Comparison of ENCODE assay signal across 7 mouse cellular contexts in genomic region chr11:119354798-119355442, GRCm38 (mm10). TPM values are rescaled to one million over a fixed set of nuclear protein-coding genes. Genes with fewer than 3 reads are reported as not detected.
DNase-seq lines count a peak whose midpoint lies in the region; ATAC-seq and TF ChIP-seq lines count a peak whose summit lies in the region.

No protein-coding gene starts in this region.

- dilution Hi-C loops in CH12.LX (cut with MboI; ENCODE audit: extremely low pct_ligation_motif_present, extremely low pct_unique_long_range_greater_than_20kb, low sequenced_read_pairs): no loop called here

- no peak for TF ChIP-seq POLR2A in CH12.LX (IDR thresholded peaks at IDR 0.05; ENCODE audit: low read depth, low read length)
- TF ChIP-seq POLR2A in kidney, adult 2 months (IDR thresholded peaks at IDR 0.05; ENCODE audit: low read depth, low read length): no peak
- TF ChIP-seq POLR2A in olfactory bulb, adult 2 months (IDR thresholded peaks at IDR 0.05; ENCODE audit: insufficient read depth, low read depth, low read length): no peak

- no peak overlapping the region for H3K27ac ChIP-seq in CH12.LX (ENCODE audit: insufficient read depth, low read depth)
- peak overlapping the region; percentile 61 for H3K27ac ChIP-seq in kidney, adult 2 months (ENCODE audit: insufficient read depth, low read depth, low read length)
- H3K27ac ChIP-seq in lung, embryonic 15.5 days: peak overlapping the region; percentile 90
- peak overlapping the region; percentile 42; the same call in 1 of the 2 replicates for H3K27ac ChIP-seq in olfactory bulb, adult 2 months (ENCODE audit: insufficient read depth, low read depth, low read length)

- TF ChIP-seq RAD21 in CH12.LX (IDR thresholded peaks at IDR 0.05; ENCODE audit: low read depth, low read length): no peak

- no peaks in the 10 kb centered on the region for H3K9me3 ChIP-seq in CH12.LX (replicated peaks; ENCODE audit: low read length)
- no peaks in the 10 kb centered on the region for H3K9me3 ChIP-seq in lung, embryonic 15.5 days

- H3K4me2 ChIP-seq in CH12.LX (ENCODE audit: insufficient read depth, low read depth, poor library complexity, severe bottlenecking): peak overlapping the region; percentile 67
- H3K4me2 ChIP-seq in lung, embryonic 15.5 days: peak overlapping the region; percentile 93

- no peak for TF ChIP-seq CTCF in CH12.LX (conservative IDR thresholded peaks at IDR 0.05 in 1 of 2, IDR thresholded peaks at IDR 0.05 in 1 of 2; ENCODE audit: low read depth in 2 of 2, low read length in 2 of 2)
- TF ChIP-seq CTCF in kidney, adult 2 months (conservative IDR thresholded peaks at IDR 0.05; ENCODE audit: insufficient read depth, insufficient read length, low read depth, low read length): no peak
- TF ChIP-seq CTCF in olfactory bulb, adult 2 months (IDR thresholded peaks at IDR 0.05; ENCODE audit: insufficient read depth, low read depth, low read length): no peak

- no peak for ATAC-seq in lung, embryonic 15.5 days (ENCODE audit: borderline replicate concordance, extremely low read depth, low FRiP score, low TSS enrichment)

- WGBS in kidney, adult 2 months: 4% methylated on average over 23 of the region's 23 CpGs
- 3% methylated on average over 23 of the region's 23 CpGs for WGBS in lung, embryonic 15.5 days
- WGBS in olfactory bulb, adult 2 months: 12% methylated on average over 23 of the region's 23 CpGs

- H3K36me3 ChIP-seq in CH12.LX (replicated peaks in 1 of 2; ENCODE audit: control insufficient read depth in 1 of 2, insufficient read depth in 1 of 2, low read length in 1 of 2): peaks cover 18 to 50% of the 10 kb centered on the region in 2 experiments
- H3K36me3 ChIP-seq in kidney, adult 2 months (ENCODE audit: control insufficient read depth, insufficient read depth, low read length): no peaks in the 10 kb centered on the region
- peaks cover 5% of the 10 kb centered on the region; the same call in 1 of the 2 replicates for H3K36me3 ChIP-seq in lung, embryonic 15.5 days

- 0 out of 2 replicates have a peak, but pooled peaks have one; percentile 30 for TF ChIP-seq EP300 in CH12.LX (IDR thresholded peaks at IDR 0.05; ENCODE audit: low read length)

- H3K9ac ChIP-seq in CH12.LX (ENCODE audit: insufficient read depth, low read depth): peak overlapping the region; percentile 84
- peak overlapping the region; percentile 58 for H3K9ac ChIP-seq in lung, embryonic 15.5 days

- H3K4me1 ChIP-seq in CH12.LX (ENCODE audit: control insufficient read depth in 1 of 2, insufficient read depth in 2 of 2): peaks cover 16 to 24% of the 10 kb centered on the region in 2 experiments
- peaks cover 5% of the 10 kb centered on the region; the same call in 1 of the 2 replicates for H3K4me1 ChIP-seq in kidney, adult 2 months (ENCODE audit: control insufficient read depth, insufficient read depth, low read length)
- peaks cover 20% of the 10 kb centered on the region for H3K4me1 ChIP-seq in lung, embryonic 15.5 days
- H3K4me1 ChIP-seq in olfactory bulb, adult 2 months (ENCODE audit: control insufficient read depth, insufficient read depth, low read length): peaks cover 14% of the 10 kb centered on the region

- H3K4me3 ChIP-seq in CH12.LX (replicated peaks in 1 of 3; ENCODE audit: low read depth in 2 of 3, low read length in 2 of 3, poor library complexity in 1 of 3): peak overlapping the region; percentile 74 to 95 (median 87)
- H3K4me3 ChIP-seq in kidney, adult 2 months (ENCODE audit: insufficient read depth, low read depth, low read length): peak overlapping the region; percentile 92
- H3K4me3 ChIP-seq in lung, embryonic 15.5 days: peak overlapping the region; percentile 81
- H3K4me3 ChIP-seq in olfactory bulb, adult 2 months (ENCODE audit: insufficient read depth, low read depth, low read length): peak overlapping the region; percentile 61

- no peaks in the 10 kb centered on the region for H3K79me2 ChIP-seq in CH12.LX (replicated peaks; ENCODE audit: control insufficient read depth, extremely low read depth, insufficient read depth, poor library complexity, severe bottlenecking)

- peak; percentile 73 to 75 for DNase-seq in B cell, adult 2 months
- peak; percentile 39 for DNase-seq in CH12.LX (ENCODE audit: extremely low read depth)
- DNase-seq in cerebellum, adult 9-11 months: peak; percentile 36
- peak; percentile 55 to 69 for DNase-seq in heart, adult 9 months (ENCODE audit: low spot score in 2 of 2)
- DNase-seq in kidney, adult 2 months: peak; percentile 65

- H3K27me3 ChIP-seq in CH12.LX (replicated peaks): no peaks in the 10 kb centered on the region
- no peaks in the 10 kb centered on the region for H3K27me3 ChIP-seq in kidney, adult 2 months (replicated peaks; ENCODE audit: control insufficient read depth, insufficient read depth, low read length)
- no peaks in the 10 kb centered on the region for H3K27me3 ChIP-seq in lung, embryonic 15.5 days

- in situ Hi-C loops in CH12.LX (cut with MboI; ENCODE audit: low pct_ligation_motif_present, low pct_unique_long_range_greater_than_20kb, low sequenced_read_pairs): no loop called here

TF ChIP-seq in CH12.LX, 34 proteins besides CTCF, POLR2A, EP300 and RAD21:
- TF ChIP-seq NELFE (IDR thresholded peaks at IDR 0.05; ENCODE audit: low read depth, low read length) (peak; percentile 18; the same call in 1 of the 2 replicates), MYC (IDR thresholded peaks at IDR 0.05; ENCODE audit: low read depth, low read length) (0 out of 2 replicates have a peak, but pooled peaks have one; percentile 24), TBP (conservative IDR thresholded peaks at IDR 0.05; ENCODE audit: low read depth, low read length) (no peak), GABPA (IDR thresholded peaks at IDR 0.05; ENCODE audit: insufficient replicate concordance, low read depth, low read length) (no peak), PAX5 (IDR thresholded peaks at IDR 0.05; ENCODE audit: low read length) (no peak), CHD1 (IDR thresholded peaks at IDR 0.05; ENCODE audit: low read depth, low read length) (0 out of 2 replicates have a peak, but pooled peaks have one; percentile 20), E2F4 (IDR thresholded peaks at IDR 0.05; ENCODE audit: insufficient replicate concordance, low read depth, low read length) (no peak), ELF1 (IDR thresholded peaks at IDR 0.05; ENCODE audit: low read depth, low read length) (peak; percentile 51; the same call in 1 of the 2 replicates), MEF2A (IDR thresholded peaks at IDR 0.05; ENCODE audit: borderline replicate concordance, low read depth, low read length) (no peak), UBTF (IDR thresholded peaks at IDR 0.05; ENCODE audit: low read depth, low read length) (peak; percentile 7; the same call in 1 of the 2 replicates), BHLHE40 (IDR thresholded peaks at IDR 0.05; ENCODE audit: low read depth, low read length) (peak; percentile 61)
TF ChIP-seq in CH12.LX: peak in this region for 6.

RNA-seq across cellular contexts. Expression of gene Sgsh, which starts 0.4 kb away (rescaled TPM):
- total RNA-seq in CH12.LX (2012; rRNA removed) (9.6 and 10.6 TPM in 2 replicates), CH12.LX (2014; rRNA removed) (3.2 and 3.9 TPM in 2 replicates)
- 5.9 and 12.2 TPM in 2 replicates for polyA plus RNA-seq in CH12.LX (2012; ENCODE audit: insufficient read length, low read depth)
- polyA plus RNA-seq in kidney, adult 2 months (2012; rRNA removed): 24.8 and 28.8 TPM in 2 replicates
- 7.6 and 8.7 TPM in 2 replicates for polyA plus RNA-seq in lung, embryonic 15.5 days (2015; fragmentation: Nextera tagmentation; extraction: Ambion mirVana)
- polyA plus RNA-seq in olfactory bulb, adult 2 months (2012; ENCODE audit: insufficient read depth, insufficient read length, low replicate concordance, missing spikeins): not detected in 2 replicates

RNA-seq across cellular contexts. Expression of gene Slc26a11, which starts 0.4 kb away (rescaled TPM):
- 2.7 and 3.3 TPM in 2 replicates for total RNA-seq in CH12.LX (2012; rRNA removed)
- total RNA-seq in CH12.LX (2014; rRNA removed): 1.4 and 1.9 TPM in 2 replicates
- 1.6 and 2.6 TPM in 2 replicates for polyA plus RNA-seq in CH12.LX (2012; ENCODE audit: insufficient read length, low read depth)
- 13.0 and 27.9 TPM in 2 replicates for polyA plus RNA-seq in kidney, adult 2 months (2012; rRNA removed)
- polyA plus RNA-seq in lung, embryonic 15.5 days (2015; fragmentation: Nextera tagmentation; extraction: Ambion mirVana): 9.5 and 12.3 TPM in 2 replicates
- polyA plus RNA-seq in olfactory bulb, adult 2 months (2012; ENCODE audit: insufficient read depth, insufficient read length, low replicate concordance, missing spikeins): not detected in 2 replicates

RNA-seq across cellular contexts. Expression of gene Rnf213, which starts 38.0 kb away (rescaled TPM):
- 12.4 and 23.2 TPM in 2 replicates for total RNA-seq in CH12.LX (2012; rRNA removed)
- 3.6 and 4.2 TPM in 2 replicates for total RNA-seq in CH12.LX (2014; rRNA removed)
- 8.2 and 11.2 TPM in 2 replicates for polyA plus RNA-seq in CH12.LX (2012; ENCODE audit: insufficient read length, low read depth)
- 15.0 and 18.5 TPM in 2 replicates for polyA plus RNA-seq in kidney, adult 2 months (2012; rRNA removed)
- 7.0 and 7.6 TPM in 2 replicates for polyA plus RNA-seq in lung, embryonic 15.5 days (2015; fragmentation: Nextera tagmentation; extraction: Ambion mirVana)
- not detected in 2 replicates for polyA plus RNA-seq in olfactory bulb, adult 2 months (2012; ENCODE audit: insufficient read depth, insufficient read length, low replicate concordance, missing spikeins)

RNA-seq across cellular contexts. Expression of gene Card14, which starts 47.4 kb away (rescaled TPM):
- total RNA-seq in CH12.LX (2012; rRNA removed): 0.63 and 1.1 TPM in 2 replicates
- not detected in 2 replicates for total RNA-seq in CH12.LX (2014; rRNA removed)
- polyA plus RNA-seq in CH12.LX (2012; ENCODE audit: insufficient read length, low read depth): 0.16 TPM in 1 of 2 replicates, not detected in the other
- polyA plus RNA-seq in kidney, adult 2 months (2012; rRNA removed): 3.7 and 3.9 TPM in 2 replicates
- polyA plus RNA-seq in lung, embryonic 15.5 days (2015; fragmentation: Nextera tagmentation; extraction: Ambion mirVana): 0.05 and 0.09 TPM in 2 replicates
- not detected in 2 replicates for polyA plus RNA-seq in olfactory bulb, adult 2 months (2012; ENCODE audit: insufficient read depth, insufficient read length, low replicate concordance, missing spikeins)

RNA-seq across cellular contexts. Expression of gene Eif4a3, which starts 55.0 kb away (rescaled TPM):
- 402 and 538 TPM in 2 replicates for total RNA-seq in CH12.LX (2012; rRNA removed)
- 400 and 449 TPM in 2 replicates for total RNA-seq in CH12.LX (2014; rRNA removed)
- polyA plus RNA-seq in CH12.LX (2012; ENCODE audit: insufficient read length, low read depth): 554 and 605 TPM in 2 replicates
- 88.4 and 94.2 TPM in 2 replicates for polyA plus RNA-seq in kidney, adult 2 months (2012; rRNA removed)
- 369 and 387 TPM in 2 replicates for polyA plus RNA-seq in lung, embryonic 15.5 days (2015; fragmentation: Nextera tagmentation; extraction: Ambion mirVana)
- polyA plus RNA-seq in olfactory bulb, adult 2 months (2012; ENCODE audit: insufficient read depth, insufficient read length, low replicate concordance, missing spikeins): not detected in 2 replicates
